Mouse (Mus musculus): ENCODE measurements at regions not wholly inside any gene's neighbourhood (a gene's known extent, or its start where the extent isn't known, plus 50 kb on each side); places are given as distances from the start of the nearest gene placed in this dataset.
A peak's percentile ranks its signal among the peaks of the same experiment; 100 is the strongest.

- DNase-seq: no peak
Measured at GRCm38 (mm10) chr16:93048418-93048932, 222.5 kb upstream of the Runx1 start.

- DNase-seq: no peak
Measured at GRCm38 (mm10) chr16:93047594-93047993, 221.6 kb upstream of the Runx1 start.

- DNase-seq: no peak
Measured at GRCm38 (mm10) chr16:93046221-93046620, 220.3 kb upstream of the Runx1 start.

- no peak for DNase-seq
Measured at GRCm38 (mm10) chr16:93043355-93043754, 217.4 kb upstream of the Runx1 start.

- DNase-seq: no peak
Measured at GRCm38 (mm10) chr16:93042941-93043340, 217.0 kb upstream of the Runx1 start.

GRCm38 (mm10) chr16:93042491-93042890 is 216.5 kb upstream of the Runx1 start:
- DNase-seq: no peak

GRCm38 (mm10) chr16:93041887-93042286 is 215.9 kb upstream of the Runx1 start:
- no peak for DNase-seq

GRCm38 (mm10) chr16:93041399-93041798 is 215.4 kb upstream of the Runx1 start:
- DNase-seq: no peak

- DNase-seq: no peak
Measured at GRCm38 (mm10) chr16:93035626-93036025, 209.7 kb upstream of the Runx1 start.

- DNase-seq: no peak
Measured at GRCm38 (mm10) chr16:93033943-93034342, 208.0 kb upstream of the Runx1 start.

GRCm38 (mm10) chr16:93031624-93032023 is 205.7 kb upstream of the Runx1 start:
- no peak for DNase-seq

- DNase-seq: peak; percentile 13
Measured at GRCm38 (mm10) chr16:93028640-93029039, 202.7 kb upstream of the Runx1 start.

- no peak for DNase-seq
Measured at GRCm38 (mm10) chr16:93028016-93028415, 202.1 kb upstream of the Runx1 start.

- no peak for DNase-seq
Measured at GRCm38 (mm10) chr16:93026094-93026648, 200.2 kb upstream of the Runx1 start.

GRCm38 (mm10) chr16:93019800-93020555 is 194.0 kb upstream of the Runx1 start:
- DNase-seq: no peak

- no peak for DNase-seq
Measured at GRCm38 (mm10) chr16:93018766-93019165, 192.8 kb upstream of the Runx1 start.

GRCm38 (mm10) chr16:93017025-93017424 is 191.1 kb upstream of the Runx1 start:
- no peak for DNase-seq

GRCm38 (mm10) chr16:93015636-93016035 is 189.7 kb upstream of the Runx1 start:
- no peak for DNase-seq

GRCm38 (mm10) chr16:93014991-93015390 is 189.0 kb upstream of the Runx1 start:
- no peak for DNase-seq

- DNase-seq: no peak
Measured at GRCm38 (mm10) chr16:93013881-93014280, 187.9 kb upstream of the Runx1 start.

GRCm38 (mm10) chr16:93013256-93013655 is 187.3 kb upstream of the Runx1 start:
- no peak for DNase-seq

- DNase-seq: no peak
Measured at GRCm38 (mm10) chr16:93011474-93011873, 185.5 kb upstream of the Runx1 start.

- DNase-seq: peak; percentile 18
Measured at GRCm38 (mm10) chr16:93006321-93006984, 180.5 kb upstream of the Runx1 start.

- no peak for DNase-seq
Measured at GRCm38 (mm10) chr16:93005470-93005869, 179.5 kb upstream of the Runx1 start.

Measured in kidney, adult 9 months (tissue).